Mouse (Mus musculus) embryonic fibroblast, embryonic 13.5 days (primary cell): ENCODE measurements around the gene Hapln1. TPM values are rescaled to one million over a fixed set of nuclear protein-coding genes. Genes with fewer than 3 reads are reported as not detected.

Experiments
- H3K27ac ChIP-seq: 2 replicates; pipeline ENCODE4 v1.5.1; 2012; ENCODE audit warnings: low read length, control low read depth, inconsistent platforms; ENCODE audit not compliant: insufficient read depth
- H3K4me1 ChIP-seq: 2 replicates; pipeline ENCODE4 v1.6.1; 2011; ENCODE audit warnings: low read length; ENCODE audit not compliant: control insufficient read depth, insufficient read depth
- H3K4me3 ChIP-seq: 2 replicates; pipeline ENCODE4 v1.5.1; 2011; ENCODE audit warnings: mild to moderate bottlenecking, control low read depth, low read length; ENCODE audit not compliant: insufficient read depth
- CTCF ChIP-seq: IDR thresholded peaks from 2 replicates; pipeline ENCODE4 v1.5.1; 2011; ENCODE audit warnings: mild to moderate bottlenecking, control low read depth, low read length, moderate library complexity, borderline replicate concordance; ENCODE audit not compliant: insufficient read depth
- POLR2A ChIP-seq: IDR thresholded peaks from 2 replicates; pipeline ENCODE4 v1.6.1; 2011; ENCODE audit warnings: low read depth, mild to moderate bottlenecking, control low read depth, low read length, moderate library complexity
- polyA plus RNA-seq: library from polyadenylated mRNA; stranded (reverse); fragments of >200 nt; gene quantifications from 2 replicates; pipeline ENCODE4 v1.2.4, GENCODE M21; 2011; ENCODE audit warnings: low read depth; ENCODE audit not compliant: missing spikeins, insufficient read length

The Hapln1 gene
- polyA plus RNA-seq, 1 experiment, result 0.33 TPM

GRCm38 (mm10) chr13:89543003-89543402 is 3.4 kb downstream of the Hapln1 start:
- H3K4me1 ChIP-seq, result peaks cover 4% of the 10 kb centered on the region; the same call in 1 of the 2 replicates
- TF ChIP-seq POLR2A (no peak), CTCF (no peak)
- no peak overlapping the region for H3K27ac ChIP-seq
- no peak overlapping the region for H3K4me3 ChIP-seq

DNA sequence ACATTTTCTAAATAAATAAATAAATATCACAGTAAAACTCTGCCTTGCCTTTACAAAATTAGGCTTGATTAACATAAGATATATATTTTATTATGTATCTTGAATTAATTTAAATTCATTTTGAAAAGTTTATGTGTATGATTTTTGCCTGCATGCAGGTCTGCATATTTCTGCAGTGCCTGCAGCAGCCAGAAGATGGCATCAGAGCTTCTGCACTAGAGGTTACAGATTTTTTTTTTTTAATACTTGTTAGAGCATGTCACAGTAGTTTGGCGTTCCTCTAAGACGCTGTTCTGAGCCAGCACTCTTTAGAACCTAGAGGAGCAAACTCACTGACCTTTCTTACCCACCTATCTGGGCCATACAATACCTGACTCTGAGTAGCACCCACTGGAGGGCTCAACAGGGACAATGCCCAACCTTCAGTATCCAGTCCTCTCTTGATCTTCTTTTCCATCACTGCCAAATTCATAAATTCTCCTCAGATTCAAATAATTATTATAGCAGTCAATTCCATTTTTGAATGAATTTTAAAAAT is 8.7 kb downstream of the Hapln1 start:
- Histone ChIP-seq H3K4me1 (no peaks in the 10 kb centered on the region), H3K27ac (no peak overlapping the region)
- TF ChIP-seq CTCF (peak; percentile 23; the same call in 1 of the 2 replicates), POLR2A (no peak)

GRCm38 (mm10) chr13:89549507-89549906 is 9.9 kb downstream of the Hapln1 start:
- Histone ChIP-seq H3K27ac (no peak overlapping the region), H3K4me1 (no peaks in the 10 kb centered on the region), H3K4me3 (no peak overlapping the region)
- TF ChIP-seq POLR2A, result no peak
- no peak for TF ChIP-seq CTCF

More for the DNA sequence above, 8.7 kb downstream of the Hapln1 start:
- H3K4me3 ChIP-seq, result no peak overlapping the region

DNA sequence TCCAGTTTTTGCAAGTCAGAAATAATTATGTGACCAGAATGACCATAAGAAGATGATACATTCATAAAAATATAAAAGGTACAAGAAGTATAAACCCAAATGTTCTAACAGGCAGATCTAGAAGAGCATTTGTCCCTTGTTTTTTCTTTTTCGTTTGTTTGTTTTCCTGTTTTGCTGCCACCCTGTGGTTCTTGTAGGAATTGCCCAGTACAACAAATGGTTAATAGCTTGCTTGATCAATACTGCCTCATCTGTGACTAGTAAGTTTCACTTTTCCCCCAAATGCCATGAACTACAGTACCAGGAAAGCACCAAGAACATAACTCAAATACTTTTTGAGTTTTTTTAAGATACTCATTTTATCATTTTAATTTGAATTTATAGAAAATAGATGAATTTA is 11.9 kb downstream of the Hapln1 start:
- no peak overlapping the region for H3K4me3 ChIP-seq
- H3K27ac ChIP-seq, result no peak overlapping the region
- TF ChIP-seq CTCF, result no peak
- TF ChIP-seq POLR2A, result no peak
- no peaks in the 10 kb centered on the region for H3K4me1 ChIP-seq

DNA sequence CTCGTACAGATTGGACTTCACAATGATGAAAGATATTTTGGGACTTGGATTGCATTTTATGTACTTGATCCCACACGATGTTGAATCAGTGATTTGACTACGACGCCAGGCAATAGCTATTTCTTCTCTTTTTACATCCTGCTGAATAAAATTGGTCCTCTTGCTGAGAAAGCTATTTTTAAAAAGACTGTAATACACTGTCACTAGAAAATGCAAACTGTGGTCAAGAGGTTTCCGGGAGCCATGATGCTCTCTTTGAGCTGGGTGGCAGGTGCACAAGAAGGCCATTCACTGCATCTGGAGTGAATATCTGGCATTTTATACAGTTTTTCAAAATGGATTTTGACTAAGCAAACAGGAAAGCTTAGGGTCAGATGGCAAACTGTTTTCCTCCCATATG is 24.9 kb downstream of the Hapln1 start:
- no peak for TF ChIP-seq CTCF
- no peak for TF ChIP-seq POLR2A
- H3K27ac ChIP-seq, result no peak overlapping the region

DNA sequence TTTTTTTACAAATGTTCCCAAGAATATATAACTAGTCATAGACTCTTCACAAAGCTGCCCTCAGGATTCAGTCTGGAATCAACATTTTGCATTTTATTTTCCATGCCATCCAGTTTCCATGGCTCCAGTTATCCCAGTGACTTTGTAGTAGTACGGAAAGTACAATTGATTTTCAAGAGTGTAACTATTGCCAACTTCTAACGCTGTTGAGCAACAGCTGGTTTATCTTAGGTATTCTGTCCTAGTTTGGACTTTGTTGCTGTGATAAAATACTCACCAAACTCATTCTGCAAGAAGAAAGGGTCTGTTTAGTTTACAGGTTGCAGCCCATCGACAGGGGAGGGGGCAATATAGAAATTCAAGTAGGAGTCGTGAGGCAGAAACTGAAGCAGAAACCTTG is 26.7 kb downstream of the Hapln1 start:
- TF ChIP-seq CTCF (no peak), POLR2A (no peak)
- Histone ChIP-seq H3K4me3 (no peak overlapping the region), H3K4me1 (no peaks in the 10 kb centered on the region), H3K27ac (no peak overlapping the region)

More for the DNA sequence above, 24.9 kb downstream of the Hapln1 start:
- H3K4me1 ChIP-seq, result no peaks in the 10 kb centered on the region
- H3K4me3 ChIP-seq, result no peak overlapping the region

DNA sequence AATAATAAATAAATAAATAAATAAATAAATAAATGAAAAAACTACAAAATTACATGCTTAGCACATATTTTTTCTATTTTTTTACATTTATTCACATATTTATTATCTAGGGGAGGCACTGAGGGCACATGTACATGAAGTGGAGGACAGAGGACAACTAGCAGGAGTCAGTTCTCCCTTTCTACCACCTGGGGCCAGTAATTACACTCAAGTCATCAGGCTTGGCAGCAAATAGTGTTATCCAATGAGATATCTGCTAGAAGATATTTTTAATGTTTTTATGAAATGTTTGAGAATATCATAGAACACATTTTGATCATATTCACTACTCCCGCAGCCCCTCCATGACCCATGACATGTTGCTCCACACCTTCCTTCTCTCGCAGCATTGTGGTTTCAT is 39.5 kb downstream of the Hapln1 start:
- no peaks in the 10 kb centered on the region for H3K4me1 ChIP-seq
- TF ChIP-seq POLR2A (no peak), CTCF (no peak)
- H3K27ac ChIP-seq, result no peak overlapping the region
- H3K4me3 ChIP-seq, result no peak overlapping the region

DNA sequence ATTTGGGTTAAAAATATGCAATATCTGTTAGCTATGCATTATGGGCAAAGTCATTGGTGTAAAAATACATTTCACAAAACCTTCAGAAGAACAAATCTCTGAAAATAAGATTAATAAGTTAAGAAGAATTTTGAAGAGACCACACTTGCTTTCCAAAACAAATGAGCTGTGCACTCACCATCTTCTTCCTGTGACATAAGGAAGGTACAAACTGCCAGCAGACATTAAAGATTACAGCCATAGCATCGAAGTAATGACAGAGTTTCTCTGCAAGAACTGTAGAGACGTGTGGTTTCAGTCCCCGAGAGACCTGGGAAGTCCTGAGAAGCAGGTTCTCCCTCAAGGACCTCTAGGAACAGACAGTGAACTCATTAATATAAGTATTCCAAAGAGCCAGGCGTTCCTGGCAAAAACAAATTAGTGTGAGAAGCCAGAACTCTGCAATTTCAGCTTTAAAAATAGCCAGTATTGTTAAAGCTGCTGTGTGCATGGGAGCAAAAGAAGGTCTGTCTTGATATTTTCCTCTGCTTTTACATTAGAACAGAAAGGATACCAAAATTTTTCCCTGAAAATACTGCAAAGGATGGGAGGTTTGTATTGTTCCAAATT is 43.6 kb downstream of the Hapln1 start:
- Histone ChIP-seq H3K4me3 (no peak overlapping the region), H3K4me1 (no peaks in the 10 kb centered on the region), H3K27ac (no peak overlapping the region)
- TF ChIP-seq CTCF, result no peak
- TF ChIP-seq POLR2A, result no peak

DNA sequence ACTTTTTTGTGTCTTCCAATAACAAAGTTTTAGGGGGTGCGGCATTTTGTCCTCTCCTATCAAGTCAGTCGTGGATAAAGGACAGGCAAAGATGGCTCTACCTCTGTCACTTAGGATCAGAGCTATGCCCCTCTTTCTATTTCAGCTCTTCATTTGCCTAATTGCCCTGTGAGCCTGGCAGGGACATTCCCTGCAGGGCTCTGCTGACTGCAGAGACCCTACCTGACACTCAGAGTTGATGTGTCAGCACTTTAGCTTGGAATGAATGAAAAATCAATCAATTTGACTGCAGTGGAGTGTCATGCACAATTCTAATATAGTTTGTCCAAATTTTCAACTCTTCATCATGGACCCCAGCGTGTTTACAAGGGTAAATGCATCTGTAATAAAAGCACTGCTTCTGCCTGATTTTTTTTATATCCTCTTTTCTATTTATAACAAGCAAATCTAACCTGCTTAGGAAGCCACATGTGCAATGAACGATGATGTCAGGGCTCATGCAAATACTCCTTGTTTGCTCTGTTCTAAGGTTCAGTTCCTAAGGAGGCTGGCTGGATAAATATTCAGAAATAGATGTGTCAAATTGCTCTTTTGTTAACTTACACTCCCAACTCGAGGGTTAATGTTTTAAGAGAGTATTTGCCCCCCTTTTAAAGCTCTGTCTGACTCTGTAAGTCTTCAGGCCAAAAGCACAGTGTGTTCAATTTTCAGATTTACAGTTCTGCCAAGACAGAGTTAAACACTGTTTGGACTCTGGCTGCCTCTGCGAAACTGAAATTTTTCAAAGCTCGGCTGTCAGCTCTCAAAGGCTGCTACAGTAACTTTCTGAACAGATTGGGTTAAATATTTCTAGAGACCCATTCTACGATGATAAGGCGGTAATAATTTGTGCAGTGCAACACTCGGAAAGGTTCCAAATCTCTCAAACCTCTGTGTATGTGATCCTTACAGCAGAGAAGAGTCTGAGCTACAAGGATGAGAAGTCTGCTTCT is 44.4 kb downstream of the Hapln1 start:
- H3K4me1 ChIP-seq, result no peaks in the 10 kb centered on the region
- TF ChIP-seq CTCF (no peak), POLR2A (no peak)
- H3K27ac ChIP-seq, result no peak overlapping the region
- no peak overlapping the region for H3K4me3 ChIP-seq

DNA sequence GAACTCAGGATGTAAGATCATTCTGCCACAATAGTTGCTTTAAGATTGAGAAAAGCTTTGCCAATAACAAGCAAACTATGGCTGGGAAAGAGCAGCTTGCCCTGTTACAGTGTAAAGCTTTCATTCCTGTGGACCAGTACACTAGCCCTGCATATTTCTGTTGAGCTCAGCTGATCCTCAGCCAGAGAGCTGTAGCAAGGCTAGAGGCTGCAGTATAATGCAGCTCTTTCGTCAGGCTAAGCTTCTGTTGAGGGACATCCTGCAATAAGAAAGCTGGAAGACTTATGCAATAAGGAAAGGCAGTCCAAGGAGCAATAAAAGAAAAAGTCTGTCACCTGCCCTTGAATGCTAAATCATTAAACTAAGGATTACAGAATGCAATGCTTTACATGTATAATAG is 45.5 kb downstream of the Hapln1 start:
- TF ChIP-seq POLR2A (no peak), CTCF (no peak)
- Histone ChIP-seq H3K4me3 (no peak overlapping the region), H3K4me1 (no peaks in the 10 kb centered on the region), H3K27ac (no peak overlapping the region)
